Mouse (Mus musculus) adrenal gland, adult (tissue): ENCODE measurements at regions not wholly inside any gene's neighbourhood (a gene's known extent, or its start where the extent isn't known, plus 50 kb on each side); places are given as distances from the start of the nearest gene placed in this dataset.
A peak's percentile ranks its signal among the peaks of the same experiment; 100 is the strongest.

ENCODE experiments used
- DNase-seq, 2 experiments: peaks; one replicate each; pipeline ENCODE4 v3.0.0; 2022 to 2023; ENCODE audit warnings: low spot score in 1 of 2; ENCODE audit not compliant: inconsistent age in 2 of 2

DNA sequence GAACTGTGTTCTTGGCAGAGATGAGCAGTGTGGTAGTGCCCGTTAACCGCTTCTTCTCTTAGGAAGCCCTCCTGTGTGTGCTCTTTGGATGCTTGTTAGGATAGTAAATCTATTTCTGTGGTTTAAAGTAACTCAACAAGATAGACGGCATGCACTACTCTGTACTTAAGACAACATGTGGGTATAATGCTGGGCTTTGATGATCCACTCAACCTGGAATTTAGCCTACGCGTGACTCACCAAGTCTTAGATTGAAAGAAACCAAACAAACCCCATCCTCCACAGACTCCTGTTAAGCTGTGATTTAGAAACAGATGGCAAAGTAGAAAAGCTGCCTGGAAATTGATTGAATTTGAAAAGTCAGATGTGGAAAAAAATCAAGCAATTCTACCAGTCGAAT lies 673.5 kb downstream of the Olfm4 start:
- no peak for DNase-seq

DNA sequence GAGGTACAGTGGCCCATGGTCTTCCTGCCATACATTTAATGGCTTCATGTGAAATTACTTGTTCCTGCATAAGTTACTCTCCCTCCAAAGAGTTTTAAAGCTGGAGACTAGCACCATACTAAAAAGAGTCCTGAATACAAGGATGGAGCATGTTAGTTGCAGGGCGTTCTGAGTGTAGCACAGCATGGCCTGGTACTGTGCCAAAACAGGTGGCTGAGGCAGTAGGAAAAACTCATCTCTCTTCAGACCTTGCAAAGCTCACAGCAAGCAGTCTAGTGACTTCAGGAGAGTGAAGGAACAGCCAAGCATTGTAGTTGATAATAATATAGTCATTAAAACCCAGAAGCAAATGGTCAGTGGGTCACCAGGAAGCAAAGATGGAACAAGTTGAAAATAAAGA lies 699.0 kb downstream of the Olfm4 start:
- no peak for DNase-seq

DNA sequence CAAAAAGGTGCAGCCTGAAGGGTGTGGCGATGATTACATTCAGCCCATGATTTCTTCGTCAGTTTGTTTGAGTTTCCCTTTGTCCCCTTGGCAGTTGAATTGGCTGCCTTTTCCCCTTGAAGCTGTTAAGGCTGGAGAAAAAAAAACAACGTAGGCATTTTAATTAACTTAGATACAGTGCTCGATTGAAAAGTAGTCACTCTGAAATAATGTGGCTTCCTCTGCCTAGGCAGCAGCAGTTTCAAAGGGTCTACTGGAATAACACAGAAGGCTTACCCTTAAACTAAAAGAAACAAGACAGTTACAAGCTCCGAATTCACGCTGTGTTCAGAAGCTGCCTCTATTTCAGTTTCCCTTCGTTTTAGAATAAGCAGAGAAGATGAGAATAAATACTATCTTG lies 699.4 kb downstream of the Olfm4 start:
- no peak for DNase-seq

DNA sequence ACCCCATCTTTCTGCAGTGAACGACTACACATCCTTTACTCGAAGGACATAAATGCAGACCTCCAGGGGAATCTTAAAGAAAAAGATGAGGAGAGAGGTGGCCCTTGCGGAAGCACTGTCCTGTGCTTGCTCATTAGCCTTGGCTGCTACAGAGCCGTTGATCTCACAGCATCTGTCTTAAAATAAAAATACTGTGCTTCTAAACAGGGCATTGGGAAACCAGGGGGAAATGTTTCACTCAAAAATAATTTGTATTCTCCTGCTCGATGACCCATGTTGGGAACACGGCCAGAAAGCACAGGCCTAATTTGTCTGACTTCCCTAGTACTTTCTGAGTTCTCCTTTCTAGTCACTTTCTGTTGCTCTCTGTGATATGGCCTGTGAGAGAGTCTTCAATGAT lies 699.8 kb downstream of the Olfm4 start:
- no peak for DNase-seq

DNA sequence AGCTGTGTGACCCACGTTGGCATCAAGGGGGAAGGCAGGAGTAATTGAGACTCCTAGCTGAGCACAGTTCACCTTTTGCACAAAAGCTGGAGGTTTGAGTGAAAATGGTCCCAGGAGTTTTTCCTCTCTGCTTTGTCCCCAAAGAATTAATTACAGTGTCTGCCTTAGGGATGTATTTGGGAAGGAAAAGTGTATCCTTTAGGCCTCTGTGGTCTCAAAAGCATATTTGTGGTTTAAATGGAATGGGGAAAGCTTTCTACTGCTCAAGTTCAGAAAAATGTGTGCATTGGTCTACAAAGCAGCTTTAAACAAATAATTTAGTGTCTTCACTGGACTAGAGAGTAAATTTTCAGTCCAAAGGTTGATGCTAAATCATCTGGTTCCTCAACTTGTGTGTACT lies 706.6 kb downstream of the Olfm4 start:
- peak in 1 of 2 experiments; percentile 54 for DNase-seq

DNA sequence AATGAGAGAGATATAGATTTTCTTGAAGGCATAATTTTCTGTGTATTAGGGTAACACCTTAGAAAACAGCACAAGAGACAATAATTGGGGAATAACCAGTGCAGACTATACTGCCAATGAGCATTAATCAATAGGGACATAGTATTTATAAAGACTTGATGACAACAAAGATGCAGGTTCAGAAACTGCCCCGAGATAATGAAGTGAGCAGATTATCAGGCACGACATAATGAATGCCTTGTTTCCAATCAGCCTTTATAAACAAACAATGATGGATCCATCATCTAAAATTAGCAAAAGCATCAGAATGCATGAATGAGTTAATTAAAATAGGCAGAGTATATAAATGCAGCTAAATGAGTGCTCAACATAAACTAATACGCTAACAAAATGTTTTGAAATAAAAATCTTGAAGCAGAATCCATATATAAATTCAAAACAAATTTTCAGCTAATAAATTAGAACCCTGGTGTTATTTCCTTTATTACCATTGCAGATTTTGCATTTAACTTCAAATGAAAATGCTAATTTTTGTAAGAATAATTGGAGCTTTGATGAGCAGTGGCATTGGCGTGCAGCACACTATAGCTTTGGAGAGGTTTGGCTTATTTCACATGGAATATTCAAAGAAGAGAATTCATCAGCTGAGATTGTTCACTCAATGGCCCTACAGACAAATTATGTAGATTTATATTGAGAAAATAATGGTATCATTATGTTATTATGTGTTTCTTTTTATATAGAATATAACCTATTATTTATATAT lies 739.1 kb downstream of the Olfm4 start:
- no peak for DNase-seq

DNA sequence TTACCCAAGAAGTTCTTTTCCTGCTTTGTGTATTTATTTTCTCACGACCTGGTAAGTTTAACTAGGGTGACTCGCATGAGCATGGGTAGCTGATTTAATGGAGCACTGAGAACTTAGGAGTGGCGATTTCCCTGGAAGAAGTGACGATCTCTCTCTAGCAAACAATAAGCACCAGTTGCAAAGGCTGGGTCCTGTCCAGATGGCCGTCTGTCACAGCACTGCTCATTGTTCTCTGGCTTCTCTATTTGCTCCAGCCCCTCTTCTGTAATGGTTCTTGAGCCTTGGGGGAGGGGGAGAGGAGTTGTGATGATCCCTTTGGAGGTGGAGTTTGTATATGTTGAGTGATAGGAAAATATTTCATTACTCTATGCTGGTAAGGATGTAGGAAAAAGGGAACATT lies 747.3 kb downstream of the Olfm4 start:
- no peak for DNase-seq
